In the genomic region with DNA sequence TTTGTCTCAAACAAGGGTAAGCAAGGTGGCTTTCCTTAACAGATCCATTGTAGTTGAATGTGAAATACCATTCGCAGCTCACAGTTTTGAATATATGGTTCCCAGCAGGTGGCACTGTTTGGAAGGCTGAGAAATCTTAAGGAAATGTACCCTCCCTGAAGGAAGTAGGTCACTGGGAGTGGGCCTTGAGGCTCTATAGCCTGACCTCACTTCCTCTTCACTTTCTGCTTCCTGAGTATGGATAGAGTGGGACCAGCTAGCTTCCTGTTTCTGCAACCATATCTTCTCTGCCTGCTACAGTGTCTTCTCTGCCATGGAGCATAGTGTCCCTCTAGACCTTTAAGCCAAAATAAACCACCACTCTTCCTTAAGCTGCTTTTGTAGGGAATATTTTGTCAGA, we compare ENCODE assay signal across 10 mouse cellular contexts.
DNase-seq lines count a peak whose midpoint lies in the region; ATAC-seq and TF ChIP-seq lines count a peak whose summit lies in the region.
"Had no signal": no experiment of that assay in that cellular context is flagged by ENCODE, and none has a peak within 500 bp of the region (broad histone marks: within the 10 kb centered on the region; RNA-seq: fewer than 3 reads in every experiment).

No protein-coding gene starts in this region.

- H3K27me3 ChIP-seq in liver, embryonic 14.5 days (ENCODE audit: control insufficient read depth, insufficient read depth, low read length), result no peaks in the 10 kb centered on the region
- no peaks in the 10 kb centered on the region for H3K27me3 ChIP-seq in thymus, adult 2 months (ENCODE audit: control insufficient read depth, insufficient read depth, low read length)
- no peaks in the 10 kb centered on the region for H3K27me3 ChIP-seq in midbrain, embryonic 15.5 days (replicated peaks)
- H3K27me3 ChIP-seq: hindbrain, embryonic 15.5 days; neural tube, embryonic 13.5 days had no signal

- no peak overlapping the region for H3K4me3 ChIP-seq in liver, embryonic 14.5 days (ENCODE audit: insufficient read depth in 1 of 2, low read depth in 2 of 2, low read length in 2 of 2)
- no peak overlapping the region for H3K4me3 ChIP-seq in thymus, adult 2 months (ENCODE audit: control insufficient read depth, insufficient read depth, low read length)
- H3K4me3 ChIP-seq in midbrain, embryonic 15.5 days, result no peak overlapping the region
- H3K4me3 ChIP-seq: hindbrain, embryonic 15.5 days; neural tube, embryonic 13.5 days had no signal

- H3K36me3 ChIP-seq in liver, embryonic 14.5 days (replicated peaks; ENCODE audit: control insufficient read depth, insufficient read depth, low read depth), result no peaks in the 10 kb centered on the region
- no peaks in the 10 kb centered on the region for H3K36me3 ChIP-seq in thymus, adult 2 months (ENCODE audit: control insufficient read depth, insufficient read depth, low read length)
- H3K36me3 ChIP-seq in midbrain, embryonic 15.5 days (replicated peaks), result no peaks in the 10 kb centered on the region
- H3K36me3 ChIP-seq: hindbrain, embryonic 15.5 days; neural tube, embryonic 13.5 days had no signal

- peak; percentile 21; the same call in 1 of the 2 replicates for TF ChIP-seq CTCF in liver, embryonic 14.5 days (IDR thresholded peaks at IDR 0.05; ENCODE audit: low read depth)
- TF ChIP-seq CTCF in thymus, adult 2 months (IDR thresholded peaks at IDR 0.05; ENCODE audit: borderline replicate concordance, control insufficient read depth, extremely low read depth, insufficient read depth, low read length, poor library complexity), result no peak

- 63% methylated on average over 1 of the region's 1 CpGs for WGBS in liver, embryonic 14.5 days (ENCODE audit: insufficient replicate concordance)
- WGBS in thymus, adult 2 months, result 92% methylated on average over 1 of the region's 1 CpGs
- whole genome bisulfite sequencing in midbrain, embryonic 15.5 days, result 66% methylated on average over 1 of the region's 1 CpGs

- no peak for TF ChIP-seq POLR2A in thymus, adult 2 months (IDR thresholded peaks at IDR 0.05; ENCODE audit: control insufficient read depth, extremely low read depth, insufficient read depth, low read length, poor library complexity)

- peak; percentile 11 for DNase-seq in CD4-positive, CD25-positive, alpha-beta regulatory T cell, adult 2 months (ENCODE audit: low read depth, low spot score)
- DNase-seq in liver, embryonic 14.5 days (ENCODE audit: low read depth in 3 of 3, low spot score in 3 of 3), result peak in 1 of 3 experiments; percentile 2
- DNase-seq in liver, result no peak
- peak; percentile 8 to 22 for DNase-seq in kidney, postnatal 4 days
- DNase-seq in thymus, adult 2 months, result peak; percentile 61
- no peak for DNase-seq in right cerebral cortex, postnatal 36 days (ENCODE audit: low spot score in 2 of 2)

- H3K4me1 ChIP-seq in liver, embryonic 14.5 days (replicated peaks; ENCODE audit: control insufficient read depth in 2 of 2, insufficient read depth in 2 of 2, low read length in 1 of 2), result no peaks in the 10 kb centered on the region
- H3K4me1 ChIP-seq in thymus, adult 2 months (replicated peaks; ENCODE audit: control insufficient read depth, insufficient read depth, low read length), result no peaks in the 10 kb centered on the region
- no peaks in the 10 kb centered on the region for H3K4me1 ChIP-seq in midbrain, embryonic 15.5 days
- H3K4me1 ChIP-seq: hindbrain, embryonic 15.5 days; neural tube, embryonic 13.5 days had no signal

- no peaks in the 10 kb centered on the region for H3K9me3 ChIP-seq in liver, embryonic 14.5 days (ENCODE audit: control insufficient read depth, low read length)
- H3K9me3 ChIP-seq in midbrain, embryonic 15.5 days, result no peaks in the 10 kb centered on the region
- H3K9me3 ChIP-seq: hindbrain, embryonic 15.5 days; neural tube, embryonic 13.5 days had no signal

- no peak for TF ChIP-seq EP300 in liver, embryonic 14.5 days (IDR thresholded peaks at IDR 0.05; ENCODE audit: low read depth)

- ATAC-seq in CD4-positive, CD25-positive, alpha-beta regulatory T cell, adult 4 months, result no peak
- no peak for ATAC-seq in liver, embryonic 14.5 days (ENCODE audit: insufficient read depth)
- no peak for ATAC-seq in midbrain, embryonic 15.5 days (replicated peaks)

- no peak overlapping the region for H3K4me2 ChIP-seq in liver, embryonic 14.5 days (ENCODE audit: low read depth)
- no peak overlapping the region for H3K4me2 ChIP-seq in midbrain, embryonic 15.5 days
- H3K4me2 ChIP-seq: hindbrain, embryonic 15.5 days; neural tube, embryonic 13.5 days had no signal

- no peak overlapping the region for H3K27ac ChIP-seq in liver, embryonic 14.5 days
- H3K27ac ChIP-seq in thymus, adult 2 months (ENCODE audit: control insufficient read depth, insufficient read depth, low read length), result no peak overlapping the region
- H3K27ac ChIP-seq in midbrain, embryonic 15.5 days, result no peak overlapping the region
- H3K27ac ChIP-seq: hindbrain, embryonic 15.5 days; neural tube, embryonic 13.5 days had no signal

- H3K9ac ChIP-seq in liver, embryonic 14.5 days (replicated peaks), result no peak overlapping the region
- no peak overlapping the region for H3K9ac ChIP-seq in midbrain, embryonic 15.5 days
- H3K9ac ChIP-seq: hindbrain, embryonic 15.5 days; neural tube, embryonic 13.5 days had no signal

Comparison
In these comparisons a context has a peak if more than half of its experiments do, and no peak if none do; other contexts are left out.
1. DNase-seq: peak in CD4-positive, CD25-positive, alpha-beta regulatory T cell, adult 2 months (single experiment), kidney, postnatal 4 days (2 of 2) and thymus, adult 2 months (single experiment); none in liver (single experiment) and right cerebral cortex, postnatal 36 days (0 of 2).